Mouse (Mus musculus) layer of hippocampus, adult 2 months (tissue): ENCODE measurements around the gene Tfb1m. TPM values are rescaled to one million over a fixed set of nuclear protein-coding genes. Genes with fewer than 3 reads are reported as not detected.

ENCODE experiments used
- DNase-seq, 2 experiments: peaks; one replicate each; pipeline ENCODE4 v3.0.0; 2022; ENCODE audit warnings: low spot score in 2 of 2
- H3K27ac ChIP-seq: fragments of 200-600 bp; 2 replicates; pipeline ENCODE4 v1.8.1; 2022
- H3K4me3 ChIP-seq: fragments of 200-600 bp; 2 replicates; pipeline ENCODE4 v1.8.1; 2022; ENCODE audit warnings: mild to moderate bottlenecking
- CTCF ChIP-seq: fragments of 200-600 bp; conservative IDR thresholded peaks from 2 replicates; pipeline ENCODE4 v1.8.1; 2022; ENCODE audit warnings: antibody characterized with exemption, mild to moderate bottlenecking, moderate library complexity
- total RNA-seq, 2 experiments: library from RNA; stranded (reverse); gene quantifications; 2 replicates each; pipeline ENCODE4 v1.2.3; 2021

Gene Tfb1m
- total RNA-seq, 2 experiments from 2014 or later = 5.7 to 7.1 TPM

- no peak for DNase-seq
- H3K27ac ChIP-seq = no peak overlapping the region
- peak; percentile 38 for TF ChIP-seq CTCF
- H3K4me3 ChIP-seq = no peak overlapping the region
Observed at GRCm38 (mm10) chr17:3500936-3501335, 56.6 kb downstream of the Tfb1m start.

- TF ChIP-seq CTCF = no peak
- no peak for DNase-seq
- Histone ChIP-seq H3K27ac (no peak overlapping the region), H3K4me3 (no peak overlapping the region)
Observed at GRCm38 (mm10) chr17:3500076-3500475, 57.5 kb downstream of the Tfb1m start.

GRCm38 (mm10) chr17:3499468-3499867 is 58.1 kb downstream of the Tfb1m start:
- Histone ChIP-seq H3K4me3 (no peak overlapping the region), H3K27ac (no peak overlapping the region; the same call in 1 of the 2 replicates)
- DNase-seq = no peak
- no peak for TF ChIP-seq CTCF

GRCm38 (mm10) chr17:3498580-3498979 is 59.0 kb downstream of the Tfb1m start:
- no peak for TF ChIP-seq CTCF
- Histone ChIP-seq H3K4me3 (no peak overlapping the region), H3K27ac (peak overlapping the region; percentile 36; the same call in 1 of the 2 replicates)
- no peak for DNase-seq

- Histone ChIP-seq H3K27ac (0 out of 2 replicates have a peak overlapping the region, but pooled peaks have one; percentile 36), H3K4me3 (no peak overlapping the region)
- peak in 1 of 2 experiments; percentile 52 for DNase-seq
- peak; percentile 72 for TF ChIP-seq CTCF
Observed at GRCm38 (mm10) chr17:3498086-3498485, 59.5 kb downstream of the Tfb1m start.

GRCm38 (mm10) chr17:3496080-3496479 is 61.5 kb downstream of the Tfb1m start:
- no peak overlapping the region for H3K4me3 ChIP-seq
- peak overlapping the region; percentile 6; the same call in 1 of the 2 replicates for H3K27ac ChIP-seq
- no peak for DNase-seq
- no peak for TF ChIP-seq CTCF

GRCm38 (mm10) chr17:3495576-3495975 is 62.0 kb downstream of the Tfb1m start:
- TF ChIP-seq CTCF = no peak
- no peak for DNase-seq
- H3K4me3 ChIP-seq = no peak overlapping the region
- peak overlapping the region; percentile 6; the same call in 1 of the 2 replicates for H3K27ac ChIP-seq

- H3K27ac ChIP-seq = no peak overlapping the region
- TF ChIP-seq CTCF = no peak
- DNase-seq = no peak
- no peak overlapping the region for H3K4me3 ChIP-seq
Observed at GRCm38 (mm10) chr17:3491667-3492066, 65.9 kb downstream of the Tfb1m start.

- no peak overlapping the region for H3K4me3 ChIP-seq
- DNase-seq = no peak
- no peak overlapping the region for H3K27ac ChIP-seq
- no peak for TF ChIP-seq CTCF
Observed at GRCm38 (mm10) chr17:3491065-3491464, 66.5 kb downstream of the Tfb1m start.

GRCm38 (mm10) chr17:3490216-3490895 is 67.2 kb downstream of the Tfb1m start:
- no peak for DNase-seq
- TF ChIP-seq CTCF = no peak
- Histone ChIP-seq H3K4me3 (no peak overlapping the region), H3K27ac (no peak overlapping the region)

GRCm38 (mm10) chr17:3487721-3488601 is 69.6 kb downstream of the Tfb1m start:
- no peak for TF ChIP-seq CTCF
- Histone ChIP-seq H3K4me3 (peak overlapping the region; percentile 13; the same call in 1 of the 2 replicates), H3K27ac (no peak overlapping the region; the same call in 1 of the 2 replicates)
- no peak for DNase-seq

- Histone ChIP-seq H3K27ac (no peak overlapping the region; the same call in 1 of the 2 replicates), H3K4me3 (no peak overlapping the region; the same call in 1 of the 2 replicates)
- no peak for DNase-seq
- no peak for TF ChIP-seq CTCF
Observed at GRCm38 (mm10) chr17:3487211-3487610, 70.4 kb downstream of the Tfb1m start.

GRCm38 (mm10) chr17:3485851-3486250 is 71.7 kb downstream of the Tfb1m start:
- TF ChIP-seq CTCF = no peak
- DNase-seq = no peak
- H3K4me3 ChIP-seq = peak overlapping the region; percentile 46
- H3K27ac ChIP-seq = no peak overlapping the region; the same call in 1 of the 2 replicates
